Mouse (Mus musculus) heart, adult 2 months (tissue): ENCODE data around the gene Thop1.

Experiments
- CTCF ChIP-seq: fragments of 200-600 bp; IDR thresholded peaks from 2 replicates; pipeline ENCODE4 v1.8.1; 2022; ENCODE audit warnings: antibody characterized with exemption, mild to moderate bottlenecking, moderate library complexity
- POLR2A ChIP-seq: fragments of 200-500 bp; IDR thresholded peaks from 2 replicates; pipeline ENCODE4 v1.6.1; 2011; ENCODE audit warnings: mild to moderate bottlenecking, low read depth, low read length, control low read depth; ENCODE audit not compliant: insufficient read depth

GRCm38 (mm10) chr10:81029031-81029430 is 40.8 kb upstream of the Thop1 start:
- no peak for TF ChIP-seq POLR2A
- no peak for TF ChIP-seq CTCF
